Mouse (Mus musculus) layer of hippocampus, adult 2 months (tissue): ENCODE data around the gene Gm5148. TPM values are rescaled to one million over a fixed set of nuclear protein-coding genes. Genes with fewer than 3 reads are reported as not detected.
A peak's percentile ranks its signal among the peaks of the same experiment; 100 is the strongest.

Experiments
- DNase-seq, 2 experiments: peaks; one replicate each; pipeline ENCODE4 v3.0.0; 2022; ENCODE audit warnings: low spot score in 2 of 2
- H3K27ac ChIP-seq: fragments of 200-600 bp; 2 replicates; pipeline ENCODE4 v1.8.1; 2022
- H3K4me3 ChIP-seq: fragments of 200-600 bp; 2 replicates; pipeline ENCODE4 v1.8.1; 2022; ENCODE audit warnings: mild to moderate bottlenecking
- CTCF ChIP-seq: fragments of 200-600 bp; conservative IDR thresholded peaks from 2 replicates; pipeline ENCODE4 v1.8.1; 2022; ENCODE audit warnings: antibody characterized with exemption, mild to moderate bottlenecking, moderate library complexity
- total RNA-seq, 2 experiments: library from RNA; stranded (reverse); gene quantifications; 2 replicates each; pipeline ENCODE4 v1.2.3; 2021

The Gm5148 gene
- total RNA-seq, 2 experiments from 2014 or later = 5.1 to 5.9 TPM

GRCm38 (mm10) chr3:37728112-37729100 lies 4.1 kb upstream of the Gm5148 start:
- Histone ChIP-seq H3K27ac (peak overlapping the region; percentile 40; the same call in 1 of the 2 replicates), H3K4me3 (no peak overlapping the region)
- DNase-seq = no peak
- TF ChIP-seq CTCF = no peak

- no peak for TF ChIP-seq CTCF
- no peak for DNase-seq
- H3K27ac ChIP-seq = no peak overlapping the region
- H3K4me3 ChIP-seq = no peak overlapping the region
These were observed 3.1 kb upstream of the Gm5148 start for GRCm38 (mm10) chr3:37727392-37727791.

GRCm38 (mm10) chr3:37726501-37727140 lies 2.3 kb upstream of the Gm5148 start:
- no peak for TF ChIP-seq CTCF
- no peak for DNase-seq
- no peak overlapping the region for H3K27ac ChIP-seq
- H3K4me3 ChIP-seq = no peak overlapping the region

- no peak for TF ChIP-seq CTCF
- DNase-seq = no peak
- Histone ChIP-seq H3K27ac (peak overlapping the region; percentile 90; the same call in 1 of the 2 replicates), H3K4me3 (no peak overlapping the region)
These were observed 851 bp upstream of the Gm5148 start for GRCm38 (mm10) chr3:37724946-37725735.

- no peak for TF ChIP-seq CTCF
- DNase-seq = peak in 1 of 2 experiments; percentile 49
- Histone ChIP-seq H3K4me3 (peak overlapping the region; percentile 63), H3K27ac (peak overlapping the region; percentile 90)
These were observed 574 bp downstream of the Gm5148 start for GRCm38 (mm10) chr3:37723662-37724170.

GRCm38 (mm10) chr3:37723061-37723521 lies 1.2 kb downstream of the Gm5148 start:
- Histone ChIP-seq H3K4me3 (peak overlapping the region; percentile 63), H3K27ac (peak overlapping the region; percentile 90)
- no peak for DNase-seq
- TF ChIP-seq CTCF = no peak

- no peak for TF ChIP-seq CTCF
- H3K27ac ChIP-seq = peak overlapping the region; percentile 90
- DNase-seq = no peak
- no peak overlapping the region; the same call in 1 of the 2 replicates for H3K4me3 ChIP-seq
These were observed 1.7 kb downstream of the Gm5148 start for GRCm38 (mm10) chr3:37722487-37723060.

GRCm38 (mm10) chr3:37716992-37717391 lies 7.3 kb downstream of the Gm5148 start:
- TF ChIP-seq CTCF = no peak
- DNase-seq = no peak
- no peak overlapping the region for H3K27ac ChIP-seq
- no peak overlapping the region for H3K4me3 ChIP-seq

- H3K27ac ChIP-seq = no peak overlapping the region
- no peak for TF ChIP-seq CTCF
These were observed 8.6 kb downstream of the Gm5148 start for GRCm38 (mm10) chr3:37715734-37716133.

GRCm38 (mm10) chr3:37712501-37712900 lies 11.8 kb downstream of the Gm5148 start:
- TF ChIP-seq CTCF = no peak
- Histone ChIP-seq H3K27ac (no peak overlapping the region), H3K4me3 (no peak overlapping the region)
- no peak for DNase-seq

More at GRCm38 (mm10) chr3:37715734-37716133, 8.6 kb downstream of the Gm5148 start:
- H3K4me3 ChIP-seq = no peak overlapping the region
- DNase-seq = no peak

GRCm38 (mm10) chr3:37711639-37712038 lies 12.7 kb downstream of the Gm5148 start:
- Histone ChIP-seq H3K27ac (no peak overlapping the region), H3K4me3 (no peak overlapping the region)
- DNase-seq = no peak
- TF ChIP-seq CTCF = no peak

- Histone ChIP-seq H3K4me3 (no peak overlapping the region), H3K27ac (peak overlapping the region; percentile 8; the same call in 1 of the 2 replicates)
- DNase-seq = peak; percentile 46 to 49
- TF ChIP-seq CTCF = no peak
These were observed 16.5 kb downstream of the Gm5148 start for GRCm38 (mm10) chr3:37707801-37708200.
